Comparison of ENCODE assay signal across 9 mouse cellular contexts in the genomic region with DNA sequence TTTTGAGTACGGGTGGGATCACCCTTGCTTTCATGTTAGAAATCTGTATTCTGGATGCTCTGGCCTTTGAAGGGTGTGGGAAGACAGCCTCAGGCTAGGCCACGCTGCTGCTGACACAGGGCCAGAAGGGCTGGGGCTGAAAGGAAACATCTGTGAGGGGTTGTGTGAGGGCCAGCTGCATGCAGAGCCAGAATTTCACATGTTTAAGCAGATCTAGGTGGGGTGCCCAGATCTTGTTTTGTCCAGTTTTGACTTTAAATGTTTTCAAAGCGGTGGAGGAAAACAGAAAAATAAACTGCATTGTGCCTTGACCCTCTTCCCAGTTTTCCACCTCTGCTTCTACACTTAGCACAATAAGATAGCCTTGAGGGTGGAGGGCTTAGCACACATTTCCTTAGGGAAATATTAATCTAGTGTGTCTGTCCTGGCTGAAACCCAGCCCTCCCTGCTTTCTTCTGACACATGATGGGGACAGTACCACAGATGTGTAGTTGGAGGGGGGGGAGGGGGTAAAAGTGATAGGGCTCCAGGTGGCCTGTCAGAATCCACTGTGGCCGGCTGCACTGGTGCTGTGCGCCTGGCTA. TPM values are rescaled to one million over a fixed set of nuclear protein-coding genes. Genes with fewer than 3 reads are reported as not detected.
A peak's percentile ranks its signal among the peaks of the same experiment; 100 is the strongest.
DNase-seq lines count a peak whose midpoint lies in the region; ATAC-seq and TF ChIP-seq lines count a peak whose summit lies in the region.
"Had no signal": no experiment of that assay in that cellular context is flagged by ENCODE, and none has a peak within 500 bp of the region (broad histone marks: within the 10 kb centered on the region; RNA-seq: fewer than 3 reads in every experiment).

No protein-coding gene starts in this region.

- H3K4me2 ChIP-seq in hindbrain, postnatal 0 days (ENCODE audit: low read depth, low read length) = no peak overlapping the region
- H3K4me2 ChIP-seq: embryonic facial prominence, embryonic 13.5 days had no signal

- no peak overlapping the region; the same call in 1 of the 2 replicates for H3K27ac ChIP-seq in heart, embryonic 10.5 days
- H3K27ac ChIP-seq in hindbrain, postnatal 0 days = peak overlapping the region; percentile 58; the same call in 1 of the 2 replicates

- H3K36me3 ChIP-seq in heart, embryonic 10.5 days = peaks cover 95% of the 10 kb centered on the region
- peaks cover 37% of the 10 kb centered on the region for H3K36me3 ChIP-seq in hindbrain, postnatal 0 days (ENCODE audit: insufficient read depth, low read length)

- TF ChIP-seq CTCF in hindbrain, postnatal 0 days (IDR thresholded peaks at IDR 0.05; ENCODE audit: low read depth) = no peak

- 80% methylated on average over 5 of the region's 5 CpGs for WGBS in heart, embryonic 10.5 days
- 50% methylated on average over 5 of the region's 5 CpGs for WGBS in hindbrain, postnatal 0 days

- no peaks in the 10 kb centered on the region for H3K27me3 ChIP-seq in heart, embryonic 10.5 days (ENCODE audit: insufficient read depth, poor library complexity, severe bottlenecking)
- no peaks in the 10 kb centered on the region for H3K27me3 ChIP-seq in hindbrain, postnatal 0 days (ENCODE audit: insufficient read depth, low read length)
- H3K27me3 ChIP-seq: embryonic facial prominence, embryonic 13.5 days had no signal

- no peaks in the 10 kb centered on the region; the same call in 1 of the 2 replicates for H3K9me3 ChIP-seq in heart, embryonic 10.5 days
- no peaks in the 10 kb centered on the region for H3K9me3 ChIP-seq in hindbrain, postnatal 0 days (ENCODE audit: low read length)

- H3K4me3 ChIP-seq in heart, embryonic 10.5 days = no peak overlapping the region
- no peak overlapping the region for H3K4me3 ChIP-seq in hindbrain, postnatal 0 days (ENCODE audit: low read length)
- H3K4me3 ChIP-seq: embryonic facial prominence, embryonic 13.5 days had no signal

- ATAC-seq in hindbrain, postnatal 0 days = peak; percentile 57; the same call in 1 of the 2 replicates

- peak; percentile 99 for DNase-seq in heart, adult 11 months
- no peak for DNase-seq in heart, embryonic 10.5 days (ENCODE audit: low spot score)
- peak; percentile 74 for DNase-seq in gastrocnemius, postnatal 10 days
- DNase-seq in hindbrain, postnatal 0 days (ENCODE audit: low spot score) = peak; percentile 23
- DNase-seq in lung, postnatal 25 days (ENCODE audit: low spot score) = peak; percentile 71
- no peak for DNase-seq in layer of hippocampus, postnatal 25 days (ENCODE audit: extremely low spot score in 1 of 2, low spot score in 1 of 2)
- DNase-seq in layer of hippocampus, adult 11-12 months (ENCODE audit: low spot score) = no peak
- DNase-seq in embryo, embryonic 11 days = no peak

- no peak overlapping the region for H3K9ac ChIP-seq in hindbrain, postnatal 0 days (replicated peaks; ENCODE audit: low read length)
- H3K9ac ChIP-seq: embryonic facial prominence, embryonic 13.5 days had no signal

- H3K4me1 ChIP-seq in heart, embryonic 10.5 days = no peaks in the 10 kb centered on the region
- H3K4me1 ChIP-seq in hindbrain, postnatal 0 days (ENCODE audit: insufficient read depth, low read length) = no peaks in the 10 kb centered on the region
- H3K4me1 ChIP-seq: embryonic facial prominence, embryonic 13.5 days had no signal

RNA-seq across cellular contexts. Expression of a gene that starts 11.8 kb away (rescaled TPM):
- not detected in 2 replicates for polyA plus RNA-seq in heart, embryonic 10.5 days (2016; fragmentation: Nextera tagmentation; extraction: Ambion mirVana)
- 100 to 1,000 TPM in 1 of 2 experiments, 10 to 100 TPM in 1; 92.5 to 112 TPM for total RNA-seq in gastrocnemius, postnatal 10 days (2021)
- 3.8 and 5.8 TPM in 2 replicates for total RNA-seq in hindbrain, postnatal 0 days (2014; rRNA removed)
- polyA plus RNA-seq in hindbrain, postnatal 0 days (2015; fragmentation: Nextera tagmentation; extraction: Ambion mirVana) = 5.6 and 6.9 TPM in 2 replicates
- total RNA-seq in layer of hippocampus, postnatal 25 days (2021) = 1 to 10 TPM; 3.1 to 3.9 TPM

RNA-seq across cellular contexts. Expression of a gene that starts 26.0 kb away (rescaled TPM):
- 102 and 138 TPM in 2 replicates for polyA plus RNA-seq in heart, embryonic 10.5 days (2016; fragmentation: Nextera tagmentation; extraction: Ambion mirVana)
- total RNA-seq in gastrocnemius, postnatal 10 days (2021) = 10 to 100 TPM; 18.7 to 24.0 TPM
- 25.9 and 31.3 TPM in 2 replicates for total RNA-seq in hindbrain, postnatal 0 days (2014; rRNA removed)
- 57.5 and 64.5 TPM in 2 replicates for polyA plus RNA-seq in hindbrain, postnatal 0 days (2015; fragmentation: Nextera tagmentation; extraction: Ambion mirVana)
- total RNA-seq in layer of hippocampus, postnatal 25 days (2021) = 10 to 100 TPM; 40.0 to 42.9 TPM

RNA-seq across cellular contexts. Expression of a gene that starts 26.0 kb away (rescaled TPM):
- 63.7 and 63.9 TPM in 2 replicates for polyA plus RNA-seq in heart, embryonic 10.5 days (2016; fragmentation: Nextera tagmentation; extraction: Ambion mirVana)
- 10 to 100 TPM; 43.3 to 46.9 TPM for total RNA-seq in gastrocnemius, postnatal 10 days (2021)
- 82.9 and 91.6 TPM in 2 replicates for total RNA-seq in hindbrain, postnatal 0 days (2014; rRNA removed)
- 81.8 and 83.4 TPM in 2 replicates for polyA plus RNA-seq in hindbrain, postnatal 0 days (2015; fragmentation: Nextera tagmentation; extraction: Ambion mirVana)
- total RNA-seq in layer of hippocampus, postnatal 25 days (2021) = 10 to 100 TPM; 61.9 to 64.1 TPM

Comparison
In these comparisons a context has a peak if more than half of its experiments do, and no peak if none do; other contexts are left out.
1. DNase-seq: peak in heart, adult 11 months (single experiment), gastrocnemius, postnatal 10 days (single experiment), hindbrain, postnatal 0 days (single experiment) and lung, postnatal 25 days (single experiment); none in heart, embryonic 10.5 days (single experiment), layer of hippocampus, postnatal 25 days (0 of 2), layer of hippocampus, adult 11-12 months (single experiment) and embryo, embryonic 11 days (single experiment).
2. RNA of a gene that starts 11.8 kb away (total RNA-seq): 92.5 to 112 TPM in gastrocnemius, postnatal 10 days; 3.1 to 3.9 TPM in layer of hippocampus, postnatal 25 days and 3.8 to 5.8 TPM in hindbrain, postnatal 0 days; every median in the first group is over 10 times any median in the second.